Comparison of ENCODE assay signal across 14 mouse cellular contexts in the genomic region with DNA sequence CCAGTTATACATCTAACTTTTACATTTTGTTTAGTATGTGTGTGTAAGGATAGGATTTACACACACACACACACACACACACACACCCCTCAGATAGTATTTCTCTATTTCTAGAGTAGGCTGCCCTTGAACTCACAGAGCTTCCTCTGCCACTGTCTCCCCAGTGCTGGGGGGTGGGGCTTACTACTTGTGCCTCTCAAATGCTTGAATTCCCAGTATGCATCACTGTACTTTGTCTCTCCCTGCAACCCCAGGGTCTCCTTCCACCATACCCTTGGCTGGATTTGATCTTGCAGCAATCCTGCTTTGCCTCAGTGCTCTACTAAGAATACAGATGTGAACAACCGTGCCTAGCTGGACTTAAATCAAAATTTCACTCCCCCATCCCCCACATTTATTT. TPM values are rescaled to one million over a fixed set of nuclear protein-coding genes. Genes with fewer than 3 reads are reported as not detected.
DNase-seq lines count a peak whose midpoint lies in the region; ATAC-seq and TF ChIP-seq lines count a peak whose summit lies in the region.
"Had no signal": no experiment of that assay in that cellular context is flagged by ENCODE, and none has a peak within 500 bp of the region (broad histone marks: within the 10 kb centered on the region; RNA-seq: fewer than 3 reads in every experiment).

No protein-coding gene starts in this region.

- peak overlapping the region; percentile 94 for H3K27ac ChIP-seq in heart, embryonic 16.5 days (ENCODE audit: low read length)
- H3K27ac ChIP-seq in lung, postnatal 0 days (ENCODE audit: low read length) = peak overlapping the region; percentile 68
- H3K27ac ChIP-seq in brown adipose tissue, adult 24 weeks (replicated peaks; ENCODE audit: low read depth, low read length) = peak overlapping the region; percentile 57
- H3K27ac ChIP-seq in stomach, embryonic 16.5 days (ENCODE audit: low read length) = peak overlapping the region; percentile 47; the same call in 1 of the 2 replicates
- H3K27ac ChIP-seq in neural tube, embryonic 15.5 days (replicated peaks) = no peak overlapping the region
- H3K27ac ChIP-seq: limb, embryonic 15.5 days had no signal

- peaks cover 55% of the 10 kb centered on the region for H3K4me1 ChIP-seq in heart, embryonic 16.5 days (ENCODE audit: control insufficient read depth, insufficient read depth, low read length)
- peaks cover 24% of the 10 kb centered on the region; the same call in 1 of the 2 replicates for H3K4me1 ChIP-seq in lung, postnatal 0 days (ENCODE audit: insufficient read depth, low read depth, low read length)
- peaks cover 28% of the 10 kb centered on the region for H3K4me1 ChIP-seq in lung, adult 2 months (ENCODE audit: control insufficient read depth, insufficient read depth, low read length)
- H3K4me1 ChIP-seq in brown adipose tissue, adult 24 weeks (ENCODE audit: control insufficient read depth, insufficient read depth, insufficient read length, low read length) = peaks cover 35% of the 10 kb centered on the region
- peaks cover 30% of the 10 kb centered on the region for H3K4me1 ChIP-seq in stomach, embryonic 16.5 days (ENCODE audit: control insufficient read depth, insufficient read depth, low read length)
- peaks cover 8% of the 10 kb centered on the region for H3K4me1 ChIP-seq in neural tube, embryonic 15.5 days

- no peak for TF ChIP-seq CTCF in lung, postnatal 0 days (IDR thresholded peaks at IDR 0.05)
- TF ChIP-seq CTCF in lung, adult 2 months (IDR thresholded peaks at IDR 0.05; ENCODE audit: insufficient read depth, low read length) = no peak

- no peak for ATAC-seq in heart, embryonic 16.5 days (replicated peaks; ENCODE audit: extremely low read depth, insufficient read depth, low FRiP score)
- no peak for ATAC-seq in lung, postnatal 0 days
- ATAC-seq in stomach, embryonic 16.5 days (ENCODE audit: insufficient read depth, low FRiP score) = no peak
- ATAC-seq in neural tube, embryonic 15.5 days (ENCODE audit: low FRiP score) = no peak
- ATAC-seq: hindbrain, embryonic 16.5 days had no signal

- no peak for TF ChIP-seq EP300 in lung, postnatal 0 days (IDR thresholded peaks at IDR 0.05)

- peaks cover 12% of the 10 kb centered on the region for H3K36me3 ChIP-seq in heart, embryonic 16.5 days (ENCODE audit: control insufficient read depth, insufficient read depth)
- peaks cover 13% of the 10 kb centered on the region for H3K36me3 ChIP-seq in lung, postnatal 0 days (ENCODE audit: insufficient read depth, low read length)
- 0 out of 2 replicates have a peak, but pooled peaks cover 5% of the 10 kb centered on the region for H3K36me3 ChIP-seq in stomach, embryonic 16.5 days (ENCODE audit: control insufficient read depth, insufficient read depth, low read length)
- no peaks in the 10 kb centered on the region for H3K36me3 ChIP-seq in neural tube, embryonic 15.5 days

- H3K4me2 ChIP-seq in heart, embryonic 16.5 days (ENCODE audit: low read depth, low read length) = no peak overlapping the region
- no peak overlapping the region for H3K4me2 ChIP-seq in lung, postnatal 0 days (replicated peaks; ENCODE audit: low read depth, low read length)
- H3K4me2 ChIP-seq in stomach, embryonic 16.5 days (ENCODE audit: low read depth, low read length) = no peak overlapping the region
- H3K4me2 ChIP-seq in neural tube, embryonic 15.5 days = no peak overlapping the region
- H3K4me2 ChIP-seq: limb, embryonic 15.5 days had no signal

- no peak for TF ChIP-seq POLR2A in lung, adult 2 months (IDR thresholded peaks at IDR 0.05; ENCODE audit: borderline replicate concordance, extremely low read depth, low read depth, low read length)

- DNase-seq in heart, adult 11 months = no peak
- no peak for DNase-seq in lung, postnatal 0 days (ENCODE audit: low spot score)
- DNase-seq in lung, adult 2 months = no peak
- DNase-seq: adrenal gland, postnatal 14 days; cerebellum, adult 9-10 months; layer of hippocampus, postnatal 36 days; thymus, postnatal 4 days had no signal

- H3K27me3 ChIP-seq in heart, embryonic 16.5 days (ENCODE audit: control insufficient read depth, insufficient read depth, low read length) = no peaks in the 10 kb centered on the region
- H3K27me3 ChIP-seq in lung, postnatal 0 days (replicated peaks; ENCODE audit: insufficient read depth, low read length) = no peaks in the 10 kb centered on the region
- H3K27me3 ChIP-seq in stomach, embryonic 16.5 days (ENCODE audit: control insufficient read depth, insufficient read depth, low read length) = no peaks in the 10 kb centered on the region
- H3K27me3 ChIP-seq in neural tube, embryonic 15.5 days (replicated peaks) = no peaks in the 10 kb centered on the region
- H3K27me3 ChIP-seq: limb, embryonic 15.5 days had no signal

- no peak overlapping the region for H3K9ac ChIP-seq in heart, embryonic 16.5 days (ENCODE audit: low read length)
- H3K9ac ChIP-seq in lung, postnatal 0 days (replicated peaks; ENCODE audit: low read depth) = no peak overlapping the region
- no peak overlapping the region for H3K9ac ChIP-seq in stomach, embryonic 16.5 days (ENCODE audit: low read length)
- no peak overlapping the region for H3K9ac ChIP-seq in neural tube, embryonic 15.5 days (replicated peaks)
- H3K9ac ChIP-seq: limb, embryonic 15.5 days had no signal

- 67% methylated on average over 1 of the region's 1 CpGs for WGBS in heart, embryonic 16.5 days
- WGBS in lung, postnatal 0 days = 47% methylated on average over 1 of the region's 1 CpGs
- 29% methylated on average over 1 of the region's 1 CpGs for WGBS in lung, adult 2 months
- 69% methylated on average over 1 of the region's 1 CpGs for WGBS in stomach, embryonic 16.5 days
- 91% methylated on average over 1 of the region's 1 CpGs for WGBS in neural tube, embryonic 15.5 days

- H3K9me3 ChIP-seq in heart, embryonic 16.5 days (replicated peaks; ENCODE audit: control insufficient read depth, low read length) = no peaks in the 10 kb centered on the region
- H3K9me3 ChIP-seq in lung, postnatal 0 days (ENCODE audit: low read length) = no peaks in the 10 kb centered on the region
- no peaks in the 10 kb centered on the region for H3K9me3 ChIP-seq in stomach, embryonic 16.5 days (replicated peaks; ENCODE audit: control insufficient read depth, low read length)
- no peaks in the 10 kb centered on the region for H3K9me3 ChIP-seq in neural tube, embryonic 15.5 days (replicated peaks)
- H3K9me3 ChIP-seq: limb, embryonic 15.5 days had no signal

- H3K4me3 ChIP-seq in heart, embryonic 16.5 days (ENCODE audit: low read length) = no peak overlapping the region
- H3K4me3 ChIP-seq in lung, postnatal 0 days (ENCODE audit: low read depth, low read length) = no peak overlapping the region
- H3K4me3 ChIP-seq in lung, adult 2 months (replicated peaks; ENCODE audit: extremely low read depth, low read depth, low read length) = no peak overlapping the region
- H3K4me3 ChIP-seq in brown adipose tissue, adult 24 weeks (ENCODE audit: insufficient read depth, low read depth, low read length) = no peak overlapping the region
- no peak overlapping the region for H3K4me3 ChIP-seq in stomach, embryonic 16.5 days (replicated peaks; ENCODE audit: low read length)
- no peak overlapping the region for H3K4me3 ChIP-seq in neural tube, embryonic 15.5 days (replicated peaks)
- H3K4me3 ChIP-seq: limb, embryonic 15.5 days had no signal

RNA-seq across cellular contexts. Expression of a gene that starts 3.8 kb away (rescaled TPM):
- polyA plus RNA-seq in heart, embryonic 16.5 days (2015; fragmentation: Nextera tagmentation; extraction: Ambion mirVana) = 63.5 and 76.8 TPM in 2 replicates
- polyA plus RNA-seq in lung, postnatal 0 days (2015; fragmentation: Nextera tagmentation; extraction: Ambion mirVana) = 113 and 116 TPM in 2 replicates
- polyA plus RNA-seq in lung, adult 2 months (2012; rRNA removed) = 70.9 and 74.7 TPM in 2 replicates
- 36.0 and 38.3 TPM in 2 replicates for polyA plus RNA-seq in brown adipose tissue, adult 24 weeks (2012; ENCODE audit: insufficient read depth, insufficient read length, missing spikeins)
- 98.6 and 104 TPM in 2 replicates for polyA plus RNA-seq in stomach, embryonic 16.5 days (2015; fragmentation: Nextera tagmentation; extraction: Ambion mirVana)
- 56.5 and 68.7 TPM in 2 replicates for polyA plus RNA-seq in neural tube, embryonic 15.5 days (2015; fragmentation: Nextera tagmentation; extraction: Ambion mirVana)

RNA-seq across cellular contexts. Expression of a gene that starts 16.8 kb away (rescaled TPM):
- 413 and 444 TPM in 2 replicates for polyA plus RNA-seq in heart, embryonic 16.5 days (2015; fragmentation: Nextera tagmentation; extraction: Ambion mirVana)
- polyA plus RNA-seq in lung, postnatal 0 days (2015; fragmentation: Nextera tagmentation; extraction: Ambion mirVana) = 477 and 507 TPM in 2 replicates
- polyA plus RNA-seq in lung, adult 2 months (2012; rRNA removed) = 769 and 829 TPM in 2 replicates
- polyA plus RNA-seq in brown adipose tissue, adult 24 weeks (2012; ENCODE audit: insufficient read depth, insufficient read length, missing spikeins) = 7.6 and 20.8 TPM in 2 replicates
- polyA plus RNA-seq in stomach, embryonic 16.5 days (2015; fragmentation: Nextera tagmentation; extraction: Ambion mirVana) = 118 and 122 TPM in 2 replicates
- 26.3 and 37.0 TPM in 2 replicates for polyA plus RNA-seq in neural tube, embryonic 15.5 days (2015; fragmentation: Nextera tagmentation; extraction: Ambion mirVana)

RNA-seq across cellular contexts. Expression of a gene that starts 38.8 kb away (rescaled TPM):
- 146 and 158 TPM in 2 replicates for polyA plus RNA-seq in heart, embryonic 16.5 days (2015; fragmentation: Nextera tagmentation; extraction: Ambion mirVana)
- 60.8 and 62.4 TPM in 2 replicates for polyA plus RNA-seq in lung, postnatal 0 days (2015; fragmentation: Nextera tagmentation; extraction: Ambion mirVana)
- polyA plus RNA-seq in lung, adult 2 months (2012; rRNA removed) = 46.0 and 51.3 TPM in 2 replicates
- polyA plus RNA-seq in brown adipose tissue, adult 24 weeks (2012; ENCODE audit: insufficient read depth, insufficient read length, missing spikeins) = 64.2 and 86.3 TPM in 2 replicates
- 65.2 and 81.8 TPM in 2 replicates for polyA plus RNA-seq in stomach, embryonic 16.5 days (2015; fragmentation: Nextera tagmentation; extraction: Ambion mirVana)
- 155 and 171 TPM in 2 replicates for polyA plus RNA-seq in neural tube, embryonic 15.5 days (2015; fragmentation: Nextera tagmentation; extraction: Ambion mirVana)

RNA-seq across cellular contexts. Expression of a gene that starts 42.5 kb away (rescaled TPM):
- 1.2 and 2.0 TPM in 2 replicates for polyA plus RNA-seq in heart, embryonic 16.5 days (2015; fragmentation: Nextera tagmentation; extraction: Ambion mirVana)
- 18.4 and 23.9 TPM in 2 replicates for polyA plus RNA-seq in lung, postnatal 0 days (2015; fragmentation: Nextera tagmentation; extraction: Ambion mirVana)
- 16.1 and 21.9 TPM in 2 replicates for polyA plus RNA-seq in lung, adult 2 months (2012; rRNA removed)
- polyA plus RNA-seq in brown adipose tissue, adult 24 weeks (2012; ENCODE audit: insufficient read depth, insufficient read length, missing spikeins) = 1.6 TPM in 1 of 2 replicates, not detected in the other
- 31.2 and 32.9 TPM in 2 replicates for polyA plus RNA-seq in stomach, embryonic 16.5 days (2015; fragmentation: Nextera tagmentation; extraction: Ambion mirVana)
- 0.69 and 2.2 TPM in 2 replicates for polyA plus RNA-seq in neural tube, embryonic 15.5 days (2015; fragmentation: Nextera tagmentation; extraction: Ambion mirVana)
- polyA plus RNA-seq: frontal cortex, adult 2 months had no signal

RNA-seq across cellular contexts. Expression of a gene that starts 55.1 kb away (rescaled TPM):
- polyA plus RNA-seq in heart, embryonic 16.5 days (2015; fragmentation: Nextera tagmentation; extraction: Ambion mirVana) = 588 and 662 TPM in 2 replicates
- 768 and 1,006 TPM in 2 replicates for polyA plus RNA-seq in lung, postnatal 0 days (2015; fragmentation: Nextera tagmentation; extraction: Ambion mirVana)
- polyA plus RNA-seq in lung, adult 2 months (2012; rRNA removed) = 815 and 1,134 TPM in 2 replicates
- polyA plus RNA-seq in brown adipose tissue, adult 24 weeks (2012; ENCODE audit: insufficient read depth, insufficient read length, missing spikeins) = 777 and 1,675 TPM in 2 replicates
- 385 and 438 TPM in 2 replicates for polyA plus RNA-seq in stomach, embryonic 16.5 days (2015; fragmentation: Nextera tagmentation; extraction: Ambion mirVana)
- polyA plus RNA-seq in neural tube, embryonic 15.5 days (2015; fragmentation: Nextera tagmentation; extraction: Ambion mirVana) = 643 and 683 TPM in 2 replicates
